Mouse (Mus musculus) midbrain, embryonic 14.5 days (tissue): ENCODE measurements around the gene Adap1. TPM values are rescaled to one million over a fixed set of nuclear protein-coding genes. Genes with fewer than 3 reads are reported as not detected.

Source experiments
- ATAC-seq: fragments of 200-750 bp; cut with Nextera tagmentation; 2 replicates; pipeline ENCODE4 v1.8.0; 2017; ENCODE audit warnings: moderate number of reproducible peaks, moderate library complexity; ENCODE audit not compliant: low FRiP score, low TSS enrichment
- DNase-seq: peaks from one replicate; pipeline ENCODE4 v3.0.0-alpha.2; 2015
- H3K27ac ChIP-seq: fragments of 300-500 bp; sonication (generic); replicated peaks from 2 replicates; pipeline ENCODE4 v1.5.1; 2014; ENCODE audit warnings: mild to moderate bottlenecking, low read depth, low read length, moderate library complexity
- H3K27me3 ChIP-seq: fragments of 300-500 bp; sonication (generic); 2 replicates; pipeline ENCODE4 v1.6.1; 2014; ENCODE audit warnings: low read length, control low read depth, mixed read lengths; ENCODE audit not compliant: control insufficient read depth, insufficient read depth
- H3K36me3 ChIP-seq: fragments of 300-500 bp; sonication (generic); 2 replicates; pipeline ENCODE4 v1.6.1; 2014; ENCODE audit warnings: low read length, control low read depth; ENCODE audit not compliant: control insufficient read depth, insufficient read depth
- H3K4me1 ChIP-seq: fragments of 300-500 bp; sonication (generic); 2 replicates; pipeline ENCODE4 v1.6.1; 2014; ENCODE audit warnings: mild to moderate bottlenecking, antibody characterized with exemption, low read length, control low read depth; ENCODE audit not compliant: control insufficient read depth, insufficient read depth
- H3K4me2 ChIP-seq: fragments of 300-500 bp; sonication (generic); 2 replicates; pipeline ENCODE4 v1.6.1; 2014; ENCODE audit warnings: mild to moderate bottlenecking, low read length, moderate library complexity
- H3K4me3 ChIP-seq: fragments of 300-500 bp; sonication (generic); replicated peaks from 2 replicates; pipeline ENCODE4 v1.5.1; 2014; ENCODE audit warnings: low read depth, low read length
- H3K9ac ChIP-seq: fragments of 300-500 bp; sonication (generic); replicated peaks from 2 replicates; pipeline ENCODE4 v1.6.1; 2014; ENCODE audit warnings: mild to moderate bottlenecking, low read length, moderate library complexity
- H3K9me3 ChIP-seq: fragments of 300-500 bp; sonication (generic); 2 replicates; pipeline ENCODE4 v1.6.1; 2016; ENCODE audit warnings: low read length, control low read depth, mixed read lengths; ENCODE audit not compliant: control insufficient read depth
- WGBS: fragments of 180-500 bp; shearing (Covaris S2); extraction: QIAGEN DNeasy Blood & Tissue Kit; methylation state at CpG from one replicate; pipeline ENCODE4 v1.1.7; 2014; 5-methylcytosine and 5-hydroxymethylcytosine counted together
- polyA plus RNA-seq: library from polyadenylated mRNA; unstranded; fragments of >200 nt; fragmentation: Nextera tagmentation; extraction: Ambion mirVana; gene quantifications from 2 replicates; pipeline ENCODE4 v1.2.1, GENCODE M21; 2014

Gene Adap1
- polyA plus RNA-seq, 1 experiment from 2014 or later = 38.6 TPM

GRCm38 (mm10) chr5:139310477-139310876, 14.9 kb downstream of the Adap1 start:
- H3K4me2 ChIP-seq = no peak overlapping the region
- WGBS = 91% methylated on average over 4 of the region's 4 CpGs
- H3K36me3 ChIP-seq = no peaks in the 10 kb centered on the region
- no peak overlapping the region for H3K27ac ChIP-seq
- H3K9me3 ChIP-seq = no peaks in the 10 kb centered on the region
- DNase-seq (no peak), ATAC-seq (no peak)
- H3K4me3 ChIP-seq = no peak overlapping the region
- H3K4me1 ChIP-seq = no peaks in the 10 kb centered on the region
- H3K9ac ChIP-seq = no peak overlapping the region
- H3K27me3 ChIP-seq = no peaks in the 10 kb centered on the region

- WGBS = 86% methylated on average over 3 of the region's 3 CpGs
- Histone ChIP-seq H3K4me1 (no peaks in the 10 kb centered on the region), H3K4me2 (no peak overlapping the region), H3K36me3 (no peaks in the 10 kb centered on the region), H3K27ac (no peak overlapping the region), H3K9me3 (no peaks in the 10 kb centered on the region), H3K27me3 (no peaks in the 10 kb centered on the region), H3K9ac (no peak overlapping the region), H3K4me3 (no peak overlapping the region)
- ATAC-seq (no peak), DNase-seq (no peak)
Measured at GRCm38 (mm10) chr5:139309946-139310345, 15.5 kb downstream of the Adap1 start.

GRCm38 (mm10) chr5:139303646-139304061, 21.8 kb downstream of the Adap1 start:
- 90% methylated on average over 9 of the region's 9 CpGs for WGBS

DNA sequence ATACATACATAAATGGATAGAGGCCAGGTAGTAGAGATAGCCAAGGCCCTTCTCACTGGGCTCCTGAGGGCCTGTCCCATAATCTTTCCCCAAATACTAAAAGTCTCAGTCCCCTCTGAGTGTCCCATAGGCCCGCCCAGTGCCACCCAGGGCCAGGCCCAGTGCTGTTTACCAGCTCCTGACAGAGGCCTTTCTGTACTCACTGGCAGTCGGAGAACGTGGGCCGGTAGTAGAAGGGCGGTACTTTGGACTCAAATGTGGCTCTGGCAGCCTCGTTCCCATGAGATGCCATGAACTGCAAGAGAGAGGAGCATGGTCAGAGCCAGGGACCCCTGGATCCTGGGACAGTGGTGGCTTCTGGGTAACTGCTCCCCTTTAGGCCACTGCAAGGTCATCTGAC, 23.3 kb downstream of the Adap1 start:
- H3K9me3 ChIP-seq = no peaks in the 10 kb centered on the region
- 83% methylated on average over 6 of the region's 6 CpGs for WGBS

More at GRCm38 (mm10) chr5:139303646-139304061, 21.8 kb downstream of the Adap1 start:
- Histone ChIP-seq H3K27me3 (no peaks in the 10 kb centered on the region), H3K4me2 (no peak overlapping the region), H3K36me3 (no peaks in the 10 kb centered on the region), H3K4me1 (no peaks in the 10 kb centered on the region), H3K27ac (no peak overlapping the region), H3K9ac (no peak overlapping the region), H3K4me3 (no peak overlapping the region), H3K9me3 (no peaks in the 10 kb centered on the region)
- ATAC-seq (no peak), DNase-seq (no peak)

GRCm38 (mm10) chr5:139297745-139298144, 27.7 kb downstream of the Adap1 start:
- Histone ChIP-seq H3K4me2 (no peak overlapping the region), H3K27ac (no peak overlapping the region), H3K4me3 (no peak overlapping the region), H3K9me3 (no peaks in the 10 kb centered on the region), H3K9ac (no peak overlapping the region), H3K36me3 (no peaks in the 10 kb centered on the region), H3K4me1 (no peaks in the 10 kb centered on the region), H3K27me3 (no peaks in the 10 kb centered on the region)
- ATAC-seq (no peak), DNase-seq (no peak)
- 78% methylated on average over 5 of the region's 5 CpGs for WGBS

More for the DNA sequence above, 23.3 kb downstream of the Adap1 start:
- no peaks in the 10 kb centered on the region for H3K27me3 ChIP-seq
- no peaks in the 10 kb centered on the region for H3K4me1 ChIP-seq
- no peak overlapping the region for H3K9ac ChIP-seq
- no peak overlapping the region for H3K4me2 ChIP-seq
- no peak for ATAC-seq
- DNase-seq = no peak
- no peaks in the 10 kb centered on the region for H3K36me3 ChIP-seq
- no peak overlapping the region for H3K4me3 ChIP-seq
- H3K27ac ChIP-seq = no peak overlapping the region

GRCm38 (mm10) chr5:139297092-139297491, 28.3 kb downstream of the Adap1 start:
- 87% methylated on average over 10 of the region's 10 CpGs for WGBS
- no peak for DNase-seq
- no peak for ATAC-seq

GRCm38 (mm10) chr5:139294089-139294488, 31.3 kb downstream of the Adap1 start:
- Histone ChIP-seq H3K4me1 (no peaks in the 10 kb centered on the region), H3K36me3 (no peaks in the 10 kb centered on the region), H3K9me3 (no peaks in the 10 kb centered on the region), H3K4me2 (no peak overlapping the region), H3K4me3 (no peak overlapping the region), H3K9ac (no peak overlapping the region), H3K27me3 (no peaks in the 10 kb centered on the region), H3K27ac (no peak overlapping the region)
- 85% methylated on average over 2 of the region's 2 CpGs for WGBS
- no peak for ATAC-seq
- DNase-seq = no peak

More at GRCm38 (mm10) chr5:139297092-139297491, 28.3 kb downstream of the Adap1 start:
- Histone ChIP-seq H3K27ac (no peak overlapping the region), H3K9ac (no peak overlapping the region), H3K4me2 (no peak overlapping the region), H3K4me3 (no peak overlapping the region), H3K4me1 (no peaks in the 10 kb centered on the region), H3K27me3 (no peaks in the 10 kb centered on the region), H3K9me3 (no peaks in the 10 kb centered on the region), H3K36me3 (no peaks in the 10 kb centered on the region)

DNA sequence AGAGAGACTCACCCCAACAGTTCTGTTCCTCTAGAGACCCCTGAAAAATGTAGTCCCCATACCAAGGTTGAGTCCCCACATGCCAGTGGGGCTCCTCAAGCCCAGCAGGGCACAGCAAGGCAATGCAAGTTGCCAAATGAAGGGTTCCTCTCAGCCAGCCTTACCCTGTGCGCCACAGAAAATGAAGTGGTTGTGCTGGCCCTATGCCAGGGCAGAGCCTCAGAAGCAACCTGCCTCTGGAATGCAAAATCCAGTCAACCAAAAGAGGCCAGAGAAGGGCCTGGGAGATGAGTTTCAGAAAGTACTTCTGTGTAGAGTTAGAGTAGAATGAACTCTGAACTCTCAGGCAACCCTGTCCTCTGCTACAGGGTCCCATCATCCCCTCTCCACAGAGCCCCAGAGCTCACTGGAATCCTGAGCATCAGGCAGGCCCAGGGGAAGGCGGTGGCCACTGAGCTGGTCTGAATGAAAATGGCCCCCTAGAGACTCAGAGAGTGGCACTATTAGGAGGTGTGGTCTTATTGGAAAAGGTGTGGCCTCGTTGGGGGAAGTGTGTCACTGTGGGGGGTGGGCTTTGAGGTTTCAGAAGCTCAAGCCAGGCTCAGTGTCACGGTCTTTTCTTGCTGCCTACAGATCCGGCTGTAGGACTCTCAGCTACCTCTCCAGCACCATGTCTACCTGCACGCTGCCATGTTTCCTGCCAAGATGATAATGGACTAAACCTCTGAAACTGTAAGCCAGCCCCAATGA, 33.4 kb downstream of the Adap1 start:
- no peaks in the 10 kb centered on the region for H3K4me1 ChIP-seq
- H3K27ac ChIP-seq = no peak overlapping the region
- no peaks in the 10 kb centered on the region for H3K9me3 ChIP-seq
- no peak overlapping the region for H3K4me3 ChIP-seq
- DNase-seq (no peak), ATAC-seq (no peak)
- H3K9ac ChIP-seq = no peak overlapping the region
- H3K36me3 ChIP-seq = no peaks in the 10 kb centered on the region
- WGBS = 67% methylated on average over 6 of the region's 6 CpGs
- no peak overlapping the region for H3K4me2 ChIP-seq
- no peaks in the 10 kb centered on the region for H3K27me3 ChIP-seq
